Mouse (Mus musculus): ENCODE data around the gene Hmgb4. TPM values are rescaled to one million over a fixed set of nuclear protein-coding genes. Genes with fewer than 3 reads are reported as not detected.
A peak's percentile ranks its signal among the peaks of the same experiment; 100 is the strongest.

Hmgb4 gene
- not detected in 2 replicates for polyA plus RNA-seq (2014; fragmentation: Nextera tagmentation; extraction: Ambion mirVana)

GRCm38 (mm10) chr4:128260907-128261560, at the start of gene Hmgb4:
Gene Hmgb4 (minus strand): TSS chr4:128260957.
- H3K36me3 ChIP-seq (ENCODE audit: insufficient read depth): no peaks in the 10 kb centered on the region
- TF ChIP-seq CTCF (IDR thresholded peaks at IDR 0.05; ENCODE audit: low read depth): no peak
- WGBS: 53% methylated on average over 8 of the region's 8 CpGs

GRCm38 (mm10) chr4:128306011-128306410, 45.3 kb upstream of the Hmgb4 start:
- Histone ChIP-seq H3K4me2 (no peak overlapping the region), H3K9me3 (ENCODE audit: low read depth, low read length) (no peaks in the 10 kb centered on the region), H3K9ac (no peak overlapping the region), H3K27me3 (ENCODE audit: insufficient read depth, low read length) (no peaks in the 10 kb centered on the region), H3K4me1 (ENCODE audit: insufficient read depth) (no peaks in the 10 kb centered on the region), H3K36me3 (ENCODE audit: insufficient read depth) (no peaks in the 10 kb centered on the region), H3K4me3 (ENCODE audit: low read depth, low read length) (no peak overlapping the region), H3K27ac (ENCODE audit: low read depth) (no peak overlapping the region)
- no peak for DNase-seq
- 88% methylated on average over 8 of the region's 8 CpGs for WGBS
- ATAC-seq (ENCODE audit: insufficient read depth): no peak
- no peak for TF ChIP-seq CTCF (IDR thresholded peaks at IDR 0.05; ENCODE audit: low read depth)

More at GRCm38 (mm10) chr4:128260907-128261560, at the start of gene Hmgb4:
- no peaks in the 10 kb centered on the region for H3K27me3 ChIP-seq (ENCODE audit: insufficient read depth, low read length)
- H3K9me3 ChIP-seq (ENCODE audit: low read depth, low read length): no peaks in the 10 kb centered on the region
- peak; percentile 43 for DNase-seq
- H3K4me3 ChIP-seq (ENCODE audit: low read depth, low read length): no peak within 1 kb of the TSS
- no peak for ATAC-seq (ENCODE audit: insufficient read depth)
- H3K27ac ChIP-seq (ENCODE audit: low read depth): no peak within 1 kb of the TSS
- H3K9ac ChIP-seq: no peak within 1 kb of the TSS
- H3K4me2 ChIP-seq: no peak within 1 kb of the TSS
- H3K4me1 ChIP-seq (ENCODE audit: insufficient read depth): no peaks in the 10 kb centered on the region

GRCm38 (mm10) chr4:128304049-128304448, 43.3 kb upstream of the Hmgb4 start:
- Histone ChIP-seq H3K27me3 (ENCODE audit: insufficient read depth, low read length) (no peaks in the 10 kb centered on the region), H3K9ac (no peak overlapping the region), H3K4me1 (ENCODE audit: insufficient read depth) (no peaks in the 10 kb centered on the region), H3K4me3 (ENCODE audit: low read depth, low read length) (no peak overlapping the region), H3K4me2 (no peak overlapping the region), H3K27ac (ENCODE audit: low read depth) (no peak overlapping the region), H3K36me3 (ENCODE audit: insufficient read depth) (no peaks in the 10 kb centered on the region), H3K9me3 (ENCODE audit: low read depth, low read length) (no peaks in the 10 kb centered on the region)
- 63% methylated on average over 8 of the region's 8 CpGs for WGBS
- no peak for ATAC-seq (ENCODE audit: insufficient read depth)
- TF ChIP-seq CTCF (IDR thresholded peaks at IDR 0.05; ENCODE audit: low read depth): no peak
- DNase-seq: no peak

GRCm38 (mm10) chr4:128288095-128288494, 27.3 kb upstream of the Hmgb4 start:
- DNase-seq (no peak), ATAC-seq (ENCODE audit: insufficient read depth) (no peak)
- Histone ChIP-seq H3K9me3 (ENCODE audit: low read depth, low read length) (no peaks in the 10 kb centered on the region), H3K36me3 (ENCODE audit: insufficient read depth) (no peaks in the 10 kb centered on the region), H3K27me3 (ENCODE audit: insufficient read depth, low read length) (no peaks in the 10 kb centered on the region), H3K9ac (no peak overlapping the region), H3K4me2 (no peak overlapping the region), H3K4me3 (ENCODE audit: low read depth, low read length) (no peak overlapping the region), H3K27ac (ENCODE audit: low read depth) (no peak overlapping the region), H3K4me1 (ENCODE audit: insufficient read depth) (no peaks in the 10 kb centered on the region)
- whole genome bisulfite sequencing: 71% methylated on average over 7 of the region's 7 CpGs
- no peak for TF ChIP-seq CTCF (IDR thresholded peaks at IDR 0.05; ENCODE audit: low read depth)

GRCm38 (mm10) chr4:128285009-128285408, 24.3 kb upstream of the Hmgb4 start:
- Histone ChIP-seq H3K27me3 (ENCODE audit: insufficient read depth, low read length) (no peaks in the 10 kb centered on the region), H3K4me1 (ENCODE audit: insufficient read depth) (no peaks in the 10 kb centered on the region), H3K36me3 (ENCODE audit: insufficient read depth) (no peaks in the 10 kb centered on the region), H3K4me3 (ENCODE audit: low read depth, low read length) (no peak overlapping the region), H3K4me2 (no peak overlapping the region), H3K27ac (ENCODE audit: low read depth) (no peak overlapping the region), H3K9me3 (ENCODE audit: low read depth, low read length) (no peaks in the 10 kb centered on the region), H3K9ac (no peak overlapping the region)
- no peak for ATAC-seq (ENCODE audit: insufficient read depth)
- DNase-seq: no peak
- no peak for TF ChIP-seq CTCF (IDR thresholded peaks at IDR 0.05; ENCODE audit: low read depth)
- WGBS: 44% methylated on average over 1 of the region's 1 CpGs

DNA sequence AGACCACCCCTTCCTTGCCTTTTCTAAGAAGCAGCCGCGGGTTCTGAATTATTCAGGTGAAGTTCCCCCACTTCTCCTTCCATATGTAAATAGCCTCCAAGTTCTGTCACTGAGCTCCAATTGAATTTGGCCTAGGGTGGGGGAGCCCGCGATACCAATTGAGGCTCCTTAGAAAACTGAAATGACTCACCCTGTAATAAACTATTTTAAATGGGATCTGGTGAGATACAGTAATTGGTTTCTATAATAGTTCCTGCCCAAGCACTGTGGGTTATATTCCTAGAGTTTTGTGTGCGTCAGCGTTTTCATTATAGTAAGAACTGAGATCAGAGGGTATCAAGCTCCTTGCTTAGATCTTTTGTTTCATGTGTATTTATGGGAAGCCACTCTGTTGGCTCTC, 14.8 kb upstream of the Hmgb4 start:
- ATAC-seq (ENCODE audit: insufficient read depth): no peak
- no peak for TF ChIP-seq CTCF (IDR thresholded peaks at IDR 0.05; ENCODE audit: low read depth)
- 85% methylated on average over 6 of the region's 6 CpGs for WGBS

GRCm38 (mm10) chr4:128275116-128275515, 14.4 kb upstream of the Hmgb4 start:
- Histone ChIP-seq H3K36me3 (ENCODE audit: insufficient read depth) (no peaks in the 10 kb centered on the region), H3K27ac (ENCODE audit: low read depth) (no peak overlapping the region), H3K27me3 (ENCODE audit: insufficient read depth, low read length) (no peaks in the 10 kb centered on the region), H3K4me1 (ENCODE audit: insufficient read depth) (peaks cover 10% of the 10 kb centered on the region; the same call in 1 of the 2 replicates), H3K4me2 (no peak overlapping the region), H3K4me3 (ENCODE audit: low read depth, low read length) (no peak overlapping the region), H3K9me3 (ENCODE audit: low read depth, low read length) (no peaks in the 10 kb centered on the region), H3K9ac (no peak overlapping the region)
- ATAC-seq (ENCODE audit: insufficient read depth) (no peak), DNase-seq (no peak)
- 76% methylated on average over 5 of the region's 5 CpGs for WGBS
- no peak for TF ChIP-seq CTCF (IDR thresholded peaks at IDR 0.05; ENCODE audit: low read depth)

More for the DNA sequence above, 14.8 kb upstream of the Hmgb4 start:
- no peak overlapping the region for H3K4me2 ChIP-seq
- no peaks in the 10 kb centered on the region for H3K27me3 ChIP-seq (ENCODE audit: insufficient read depth, low read length)
- no peaks in the 10 kb centered on the region for H3K9me3 ChIP-seq (ENCODE audit: low read depth, low read length)
- no peak overlapping the region for H3K9ac ChIP-seq
- H3K4me1 ChIP-seq (ENCODE audit: insufficient read depth): peaks cover 8% of the 10 kb centered on the region; the same call in 1 of the 2 replicates
- H3K36me3 ChIP-seq (ENCODE audit: insufficient read depth): no peaks in the 10 kb centered on the region
- H3K4me3 ChIP-seq (ENCODE audit: low read depth, low read length): no peak overlapping the region
- DNase-seq: no peak
- H3K27ac ChIP-seq (ENCODE audit: low read depth): no peak overlapping the region

Measured in lung, embryonic 14.5 days (tissue).